Mouse (Mus musculus) megakaryocyte, embryonic 14.5 days (primary cell): Measurements from ENCODE around the gene Cd44.

Experiments used
- FLI1 ChIP-seq: IDR thresholded peaks from 2 replicates; pipeline ENCODE4 v1.6.1; 2012; ENCODE audit warnings: low read length, inconsistent platforms, mixed read lengths
- GATA1 ChIP-seq: IDR thresholded peaks from 3 replicates; pipeline ENCODE4 v1.6.1; 2012; ENCODE audit warnings: mixed read lengths, low read length, inconsistent platforms, borderline replicate concordance

GRCm38 (mm10) chr2:102807633-102808032 lies 93.8 kb downstream of the Cd44 start:
- TF ChIP-seq GATA1 (no peak), FLI1 (no peak)
